Mouse (Mus musculus) ovary, adult 18-20 months (tissue): ENCODE data around the gene Wdr25.

Experiments
- DNase-seq: peaks from one replicate; pipeline ENCODE4 v3.0.0; 2022; ENCODE audit warnings: low spot score, mixed read lengths

Wdr25 gene

DNA sequence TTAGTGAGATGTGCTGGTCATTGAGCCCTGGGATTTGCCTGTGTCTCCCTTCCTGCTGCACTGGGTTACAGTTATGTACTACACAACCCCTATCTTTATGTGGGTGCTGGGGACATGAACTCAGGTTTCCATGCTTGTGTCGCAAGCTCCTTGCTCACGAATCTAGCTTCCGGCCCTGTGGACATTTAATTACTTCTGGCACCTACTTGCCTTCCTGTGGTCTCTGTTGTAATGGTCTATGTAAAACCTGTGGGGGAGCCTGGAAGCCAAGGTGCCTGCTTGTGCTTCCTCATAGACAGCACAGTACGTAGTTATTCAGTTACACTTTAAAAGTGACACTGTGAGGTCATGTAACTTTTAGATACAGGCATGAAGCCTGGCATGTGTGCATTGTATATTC lies 44.1 kb downstream of the Wdr25 start:
- DNase-seq = no peak

DNA sequence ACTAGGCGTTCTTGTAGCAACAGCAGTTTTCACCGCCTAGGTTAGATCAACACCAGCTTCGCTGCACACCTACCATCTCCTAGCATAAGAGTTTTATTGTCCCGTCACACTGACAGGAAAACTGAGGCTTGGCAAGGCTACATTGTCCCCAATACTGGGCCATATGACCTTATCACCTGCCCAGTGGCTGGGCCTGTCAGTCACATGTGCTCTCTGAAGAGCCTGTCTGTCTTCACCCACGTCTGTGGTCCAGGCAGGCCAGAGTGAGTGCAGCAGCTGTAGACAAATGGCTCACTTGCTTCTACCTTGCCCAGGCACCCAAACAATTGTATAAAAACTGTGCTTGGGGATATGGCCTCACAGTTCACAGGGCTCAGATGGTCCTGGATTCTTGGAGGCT lies 45.4 kb downstream of the Wdr25 start:
- DNase-seq = no peak

DNA sequence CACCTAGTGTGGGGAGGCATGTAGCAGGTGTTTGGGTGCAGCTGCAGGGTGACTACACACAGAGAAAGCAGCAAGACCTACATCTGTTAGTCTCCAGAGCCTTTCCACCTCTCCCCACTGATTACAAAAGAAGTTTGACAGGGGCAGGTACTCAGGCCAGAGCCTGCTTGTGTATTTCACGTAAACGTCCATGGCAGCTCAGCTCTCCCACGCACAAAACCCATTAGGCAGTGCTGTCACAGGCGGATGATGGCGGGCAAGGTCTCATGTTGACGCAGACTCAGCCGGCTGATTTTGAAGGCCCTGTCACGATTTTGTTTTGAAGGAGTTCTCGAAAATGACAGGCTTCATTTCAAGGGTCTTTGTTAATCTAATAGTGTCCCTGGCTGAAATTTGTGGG lies 45.9 kb downstream of the Wdr25 start:
- DNase-seq = no peak

DNA sequence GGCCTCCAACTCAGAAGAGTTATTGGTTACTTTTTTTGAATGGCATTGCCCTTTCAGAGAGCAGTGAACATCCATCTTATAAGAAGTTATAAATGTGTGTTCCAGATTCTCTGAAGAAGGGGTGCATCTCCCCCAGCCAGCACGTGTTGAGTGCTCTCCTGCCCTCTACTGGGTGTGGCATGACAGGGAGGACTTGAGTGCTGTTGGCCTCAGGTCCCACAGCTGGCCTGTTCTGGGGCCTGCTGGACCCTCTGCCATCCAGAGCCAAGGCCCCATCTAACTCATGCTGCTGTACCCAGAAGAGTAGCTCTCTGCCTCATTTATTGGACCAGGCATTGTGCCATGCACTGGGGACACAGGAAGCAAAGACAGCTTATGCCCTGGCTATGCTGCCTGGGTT lies 46.8 kb downstream of the Wdr25 start:
- no peak for DNase-seq

DNA sequence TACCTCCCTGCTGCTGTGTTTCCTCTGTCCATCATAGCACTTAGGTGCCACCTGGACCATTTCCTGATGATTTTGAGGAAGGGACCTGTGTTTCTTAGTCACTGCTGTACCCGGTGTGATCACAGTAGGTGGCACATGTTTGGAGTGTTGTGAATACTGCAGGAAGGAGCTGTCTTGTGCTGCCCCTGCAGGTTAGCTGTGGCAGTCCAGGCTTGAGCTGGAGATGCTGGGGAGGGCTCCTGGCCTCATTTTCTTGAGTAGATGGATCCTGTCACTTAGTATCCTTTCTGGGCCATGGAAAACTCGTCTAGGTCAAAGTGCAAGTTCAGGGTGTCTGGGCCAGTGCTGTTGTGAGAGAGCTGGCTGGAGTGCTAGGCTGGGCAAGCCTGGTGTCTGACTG lies 47.9 kb downstream of the Wdr25 start:
- DNase-seq = no peak

DNA sequence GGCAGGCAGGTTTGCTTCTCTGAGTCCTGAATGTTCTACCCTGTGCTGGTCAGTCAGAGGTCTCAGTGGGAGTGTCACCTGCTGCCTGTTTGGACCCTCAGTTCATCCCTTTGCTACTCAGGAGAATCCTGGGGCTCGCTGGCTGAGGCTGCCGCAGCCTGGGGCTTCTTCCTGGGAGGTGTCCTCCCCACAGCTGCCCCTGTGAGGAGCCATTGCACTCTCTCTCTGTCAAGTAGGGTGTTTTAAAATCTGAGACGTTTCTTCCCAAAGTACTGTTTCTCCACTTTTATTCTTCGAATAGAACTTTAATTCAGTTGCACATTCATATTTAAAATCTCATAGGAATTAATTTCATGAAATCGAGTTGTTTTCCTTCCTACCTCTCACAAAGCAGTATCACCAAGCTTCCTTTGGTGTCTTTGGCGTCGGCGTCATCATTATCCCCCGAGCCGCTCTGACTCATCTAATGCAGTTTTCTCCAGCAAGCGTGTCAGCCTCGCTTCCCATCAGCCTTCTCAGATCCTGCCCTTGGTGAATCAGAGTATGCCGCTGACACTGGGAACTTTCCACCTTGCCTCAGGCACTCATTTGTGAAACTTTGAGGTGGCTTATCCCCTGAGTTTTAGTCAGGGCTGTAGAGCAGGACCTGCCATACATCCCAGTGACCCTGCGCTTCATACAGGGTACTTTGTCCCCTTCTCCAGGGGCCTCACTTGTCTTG lies 48.9 kb downstream of the Wdr25 start:
- DNase-seq = no peak

DNA sequence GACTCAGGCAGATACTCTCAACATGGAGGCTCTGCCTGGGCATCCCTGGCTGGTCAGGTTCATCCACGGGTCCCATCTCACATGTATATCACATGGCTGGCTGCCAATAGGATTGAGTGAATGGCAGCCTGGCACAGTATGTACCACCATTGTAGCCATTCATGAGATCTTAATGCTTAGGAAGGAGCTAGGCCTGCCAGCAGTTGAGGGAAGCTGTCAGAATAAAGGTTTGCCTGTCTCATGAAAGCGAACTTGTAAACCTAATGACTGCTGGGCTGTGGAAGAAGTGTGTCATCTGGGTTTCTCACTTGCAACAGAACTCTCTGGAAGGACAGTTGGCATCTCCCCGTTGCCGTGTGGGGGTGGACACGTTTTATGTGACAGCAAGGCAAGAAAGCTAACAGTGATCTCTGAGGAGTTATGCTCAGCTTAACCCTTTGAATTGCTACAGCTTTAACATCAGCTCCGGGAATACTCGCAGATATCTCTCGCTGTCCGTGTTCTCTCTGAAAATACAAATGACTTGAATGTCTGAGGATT lies 59.6 kb downstream of the Wdr25 start:
- DNase-seq = no peak

DNA sequence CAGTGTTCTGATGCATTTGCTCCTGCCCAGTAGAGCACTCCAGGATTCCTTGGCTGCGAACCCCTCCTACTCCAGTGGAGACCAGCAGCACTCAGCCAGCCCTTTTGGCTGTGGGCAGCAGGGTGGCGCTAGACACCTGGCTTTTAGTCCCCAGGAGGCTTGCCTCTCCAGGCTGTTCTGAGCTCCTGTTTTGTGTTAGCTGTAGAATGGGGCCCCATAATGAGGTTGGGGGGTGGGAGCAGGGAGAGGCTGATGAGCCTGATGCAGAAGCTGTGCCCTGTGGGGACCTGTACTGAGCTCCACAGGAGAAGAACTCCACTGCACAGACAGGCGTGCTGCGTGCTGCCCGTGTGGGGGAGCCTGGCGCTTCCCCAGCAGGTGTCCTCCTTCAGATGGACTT lies 60.4 kb downstream of the Wdr25 start:
- DNase-seq = no peak

DNA sequence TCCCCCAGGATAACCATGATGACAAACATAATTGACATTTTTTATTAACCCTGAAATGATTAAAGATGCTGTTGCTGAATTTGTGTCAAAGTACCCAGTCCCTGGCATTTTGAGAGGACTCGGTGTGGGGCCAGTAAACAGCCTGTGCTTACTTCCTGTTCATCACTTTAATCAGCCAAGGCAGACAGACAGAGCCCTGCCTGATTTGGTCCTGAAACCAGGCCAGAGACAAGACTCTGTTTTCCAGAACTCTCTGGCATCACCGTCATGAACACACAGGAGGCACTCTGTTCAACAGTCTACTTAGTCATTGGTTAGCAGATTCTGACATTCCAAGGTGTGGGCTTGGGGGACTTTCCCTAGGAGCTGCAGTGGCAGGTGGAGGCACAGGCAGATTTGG lies 61.0 kb downstream of the Wdr25 start:
- DNase-seq = no peak

DNA sequence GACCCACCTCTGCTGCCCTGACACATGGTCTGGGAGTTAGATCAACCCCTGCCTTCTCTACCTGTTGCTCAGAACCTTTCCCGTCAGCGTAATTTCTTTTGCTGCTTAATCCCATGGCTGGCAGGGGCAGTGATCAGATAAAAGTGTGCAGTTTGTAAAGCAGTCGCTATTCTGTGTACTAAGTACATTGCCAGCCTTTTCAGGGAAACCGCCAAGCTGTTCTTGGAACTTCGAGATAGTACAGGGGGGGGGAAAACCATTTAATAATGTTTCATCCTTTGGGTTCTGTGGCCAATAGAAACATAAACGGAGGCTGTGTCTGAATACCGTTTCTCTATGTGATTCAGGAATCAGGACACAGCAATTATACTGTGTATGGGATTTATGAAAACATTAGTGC lies 65.1 kb downstream of the Wdr25 start:
- DNase-seq = no peak

DNA sequence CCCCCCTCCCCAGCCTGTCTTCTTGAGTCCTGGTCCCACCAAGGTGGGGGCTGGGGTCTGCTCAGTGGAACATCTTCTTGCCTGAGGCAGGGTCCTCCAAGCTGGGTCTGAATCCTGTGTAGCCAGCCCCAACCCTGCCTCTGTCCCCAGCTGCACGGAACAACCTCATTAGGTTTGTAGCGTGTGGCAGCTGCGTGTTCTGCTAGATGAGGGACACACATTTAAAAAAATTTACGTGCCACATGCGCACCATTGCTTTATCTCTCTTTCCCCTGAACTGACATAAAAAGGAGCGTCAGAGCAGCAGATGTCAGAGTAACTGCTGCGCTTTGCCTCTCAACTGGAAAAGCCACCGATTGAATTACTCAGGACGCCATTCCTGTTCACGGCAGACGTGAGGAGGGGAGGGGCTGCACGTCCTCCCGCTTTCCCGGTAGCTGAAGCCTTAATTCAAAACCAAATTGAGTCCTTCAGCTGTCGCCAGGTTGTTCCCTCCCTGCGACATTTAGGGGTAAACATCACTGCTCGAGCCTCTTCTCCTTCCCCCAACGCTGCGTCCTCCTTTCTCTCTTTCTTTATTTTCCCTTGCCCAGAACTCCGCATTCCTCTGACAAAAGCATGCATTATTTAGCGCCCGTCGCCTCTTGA lies 65.7 kb downstream of the Wdr25 start:
- no peak for DNase-seq

DNA sequence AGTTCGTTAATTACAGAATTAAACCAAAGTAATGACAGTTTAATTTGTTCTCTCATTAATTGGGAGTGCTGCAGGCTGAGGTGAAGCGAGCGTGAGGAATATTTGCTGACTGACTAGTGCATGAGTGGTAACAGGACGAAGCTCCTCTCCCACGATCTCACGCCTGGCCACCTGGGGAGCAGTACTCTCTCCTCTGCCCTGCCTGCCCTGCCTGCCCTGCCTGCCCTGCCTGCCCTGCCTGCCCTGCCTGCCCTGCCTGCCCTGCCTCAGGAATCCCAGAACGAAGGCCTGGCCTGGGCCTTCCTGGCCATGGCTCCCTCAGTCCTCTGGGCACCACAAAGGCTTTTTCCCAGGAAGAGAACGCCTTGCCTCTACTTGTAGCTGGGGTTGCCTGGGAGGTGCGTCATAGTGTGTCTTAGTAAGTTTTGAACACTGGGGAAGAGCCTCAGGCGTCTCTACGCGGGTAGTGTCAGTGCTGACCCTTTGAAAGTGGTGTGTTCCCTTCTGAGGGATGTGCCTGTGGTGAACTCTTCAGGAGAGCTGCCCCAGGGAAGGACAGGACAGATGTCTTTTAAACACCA lies 66.3 kb downstream of the Wdr25 start:
- no peak for DNase-seq

DNA sequence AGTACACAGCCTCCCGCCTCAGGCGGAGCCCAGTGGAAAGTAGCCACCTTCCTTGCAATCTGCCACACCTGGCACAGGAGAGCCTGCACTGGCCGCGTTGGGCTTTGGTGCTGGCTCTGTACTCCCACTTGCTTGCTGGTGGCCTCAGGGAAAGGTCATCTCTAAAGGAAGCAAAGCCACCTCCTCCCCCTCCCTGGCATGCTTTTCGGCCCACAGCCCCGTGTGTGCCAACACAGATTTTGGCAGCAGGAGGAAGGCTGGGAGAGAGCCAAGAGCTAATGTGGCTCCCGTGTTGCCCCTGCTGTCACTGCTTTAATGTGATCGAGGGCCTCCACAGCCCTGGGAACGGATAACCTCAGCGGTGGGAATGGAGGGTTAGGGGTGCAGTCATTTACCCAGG lies 66.8 kb downstream of the Wdr25 start:
- DNase-seq = peak; percentile 24

DNA sequence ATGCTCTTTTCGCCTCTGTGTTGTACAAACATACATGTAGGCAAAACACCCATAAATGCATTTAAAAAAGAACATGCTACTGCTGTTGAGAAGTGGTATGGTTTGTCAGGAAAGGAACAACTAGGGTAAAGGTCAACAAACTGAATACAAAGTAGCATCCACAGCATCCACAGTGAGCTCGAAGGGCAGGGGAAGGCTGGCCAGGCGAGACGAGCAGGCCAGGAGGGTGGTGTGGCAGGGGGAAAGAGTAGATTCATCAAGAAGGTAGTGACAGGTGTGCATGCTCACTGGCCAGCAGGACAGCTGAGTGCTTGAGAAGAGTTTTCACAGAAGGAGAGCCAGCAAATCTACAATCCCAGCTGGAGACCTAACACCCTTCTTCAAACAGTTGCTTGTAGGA lies 74.2 kb downstream of the Wdr25 start:
- DNase-seq = no peak

DNA sequence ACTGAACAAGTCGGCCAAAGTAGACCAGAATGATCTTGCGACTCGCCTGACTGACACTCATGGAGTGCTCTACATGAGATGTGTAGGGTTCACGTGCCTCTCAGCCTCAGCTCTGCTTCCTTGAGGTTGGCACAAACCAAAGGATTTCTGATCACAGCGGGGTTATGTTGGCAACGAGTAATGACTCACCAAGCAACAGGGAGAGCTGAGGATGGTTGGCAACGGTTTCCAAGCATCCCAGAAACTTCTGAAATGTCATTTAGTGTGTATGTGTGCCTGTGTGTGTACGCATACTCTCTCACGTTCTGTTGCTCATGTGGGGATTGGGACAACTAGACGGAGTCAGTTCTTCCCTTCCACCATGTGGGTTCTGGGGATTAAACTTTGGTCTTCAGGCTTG lies 74.6 kb downstream of the Wdr25 start:
- no peak for DNase-seq

DNA sequence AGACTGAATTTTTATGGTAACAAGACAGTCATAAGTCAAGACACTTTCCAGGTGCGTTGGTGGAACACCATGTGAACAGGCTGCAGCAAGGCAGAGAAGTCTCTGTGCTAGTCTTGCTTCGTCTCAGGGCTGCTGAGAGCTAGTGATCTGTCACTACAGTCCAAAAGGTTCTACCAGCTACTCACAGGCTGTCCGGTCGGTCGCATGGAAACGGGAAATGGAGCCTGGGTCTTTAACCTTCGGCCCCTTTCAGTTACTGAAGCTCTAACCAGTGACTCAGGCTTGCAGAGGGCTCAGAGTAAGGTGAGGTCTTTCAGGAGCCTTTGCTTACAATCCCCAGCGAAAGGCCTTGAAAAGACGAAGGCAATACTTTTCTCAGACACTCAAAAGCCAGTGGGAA lies 78.0 kb downstream of the Wdr25 start:
- no peak for DNase-seq

DNA sequence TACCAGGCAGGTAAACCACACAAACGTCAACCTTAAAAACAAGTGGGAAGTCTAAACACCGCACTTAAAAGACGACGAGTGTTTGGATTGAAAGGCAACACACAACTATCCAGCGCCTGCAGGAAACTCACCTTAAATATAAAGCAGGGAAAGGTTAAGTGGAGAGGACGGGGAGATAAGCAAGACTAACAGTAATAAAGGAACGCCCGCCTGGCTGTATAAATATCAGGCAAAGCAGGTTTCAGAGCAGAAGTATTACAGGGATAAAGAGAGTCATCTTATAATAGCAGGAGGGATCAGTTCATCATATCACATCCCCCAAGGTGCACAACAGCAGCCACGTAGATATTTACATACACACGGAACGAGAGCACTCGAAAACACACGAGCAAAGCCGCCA lies 78.8 kb downstream of the Wdr25 start:
- no peak for DNase-seq

DNA sequence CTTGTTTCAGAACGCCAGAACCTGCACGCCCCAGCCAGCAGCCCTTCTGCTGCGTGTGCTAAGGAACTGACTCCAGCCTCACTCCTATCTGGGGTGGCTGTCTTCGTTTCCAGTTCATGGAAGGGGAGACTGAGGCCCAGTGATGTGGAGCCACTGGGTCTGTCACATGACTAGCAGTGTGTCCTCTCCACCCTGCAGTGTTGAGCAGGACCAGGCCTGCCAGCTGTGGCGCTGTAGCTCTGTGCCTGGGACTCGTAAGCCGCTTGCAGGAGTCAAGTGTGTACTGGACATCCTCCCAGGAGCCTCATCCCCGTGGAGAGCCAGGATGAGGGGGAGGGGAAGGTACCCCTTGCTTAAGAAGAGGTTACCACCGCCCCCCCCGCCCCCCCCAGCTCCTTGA lies 86.5 kb downstream of the Wdr25 start:
- no peak for DNase-seq

DNA sequence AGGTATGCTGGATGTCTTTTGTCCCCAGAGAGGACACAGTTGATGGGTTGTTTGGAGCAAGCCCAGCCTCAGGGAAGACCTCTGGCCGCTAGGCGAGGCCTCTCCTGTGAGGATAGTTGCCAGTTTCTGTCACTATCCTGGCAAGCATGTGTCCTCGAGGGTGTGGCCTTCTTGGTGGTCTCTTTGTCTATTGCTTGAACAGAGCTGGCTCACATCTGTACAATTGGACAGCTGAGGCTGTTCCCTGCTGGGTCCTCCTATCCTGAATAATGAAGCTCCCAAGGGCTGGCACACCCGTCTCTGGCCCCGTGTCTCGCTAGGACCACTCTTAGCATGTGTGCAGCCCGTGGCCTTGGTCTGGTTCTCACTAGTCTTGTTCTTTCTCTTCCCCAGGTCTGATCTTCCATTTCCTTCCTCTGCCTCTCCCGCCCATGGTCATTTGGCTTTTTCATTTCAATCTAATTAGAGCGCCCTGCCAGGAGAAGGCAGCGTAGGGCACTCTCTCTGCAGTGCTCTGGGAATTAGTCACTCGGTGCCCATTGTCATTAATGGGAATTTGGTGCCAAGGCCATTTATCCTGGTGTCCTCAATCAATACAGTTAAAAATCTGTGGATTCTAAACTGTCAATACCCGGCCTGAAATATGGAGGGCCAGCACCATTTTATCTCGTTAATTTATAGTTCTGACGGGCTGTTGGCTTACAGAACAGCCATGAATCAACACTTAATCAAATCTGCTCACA lies 88.7 kb downstream of the Wdr25 start:
- no peak for DNase-seq

DNA sequence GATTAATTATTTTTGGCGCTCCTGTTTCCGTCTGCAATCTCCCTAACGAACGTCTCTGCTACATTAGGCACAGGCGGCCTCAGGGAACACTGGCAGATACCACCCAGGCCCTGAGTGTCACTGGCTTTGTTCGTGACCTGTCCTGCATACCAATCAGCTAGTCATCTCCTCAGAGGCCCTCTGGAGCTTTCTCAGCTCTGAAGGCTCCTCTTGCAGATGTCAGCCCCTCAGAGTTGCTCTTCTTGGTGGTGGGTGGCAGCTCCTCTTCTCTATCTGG lies 89.2 kb downstream of the Wdr25 start:
- no peak for DNase-seq

DNA sequence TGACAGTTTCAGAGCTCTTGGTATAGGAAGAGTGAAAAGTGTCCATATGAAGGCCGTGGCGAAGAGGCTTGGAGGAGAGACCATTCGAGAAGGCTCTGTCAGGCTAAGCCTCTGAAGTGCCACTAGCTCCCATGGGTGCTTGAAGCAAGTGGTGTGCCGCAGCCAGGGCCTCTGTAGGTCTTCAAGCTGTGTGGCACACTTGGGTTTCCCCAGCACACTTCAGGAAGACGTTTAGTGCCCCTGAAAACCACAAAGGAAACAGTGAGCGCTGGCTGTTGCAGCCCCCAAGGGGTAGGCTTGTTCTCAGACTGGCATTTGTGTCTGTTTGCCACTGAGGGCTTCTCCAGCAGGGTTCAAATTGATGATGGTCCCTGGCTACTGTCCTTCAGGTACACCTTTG lies 90.1 kb downstream of the Wdr25 start:
- DNase-seq = no peak

DNA sequence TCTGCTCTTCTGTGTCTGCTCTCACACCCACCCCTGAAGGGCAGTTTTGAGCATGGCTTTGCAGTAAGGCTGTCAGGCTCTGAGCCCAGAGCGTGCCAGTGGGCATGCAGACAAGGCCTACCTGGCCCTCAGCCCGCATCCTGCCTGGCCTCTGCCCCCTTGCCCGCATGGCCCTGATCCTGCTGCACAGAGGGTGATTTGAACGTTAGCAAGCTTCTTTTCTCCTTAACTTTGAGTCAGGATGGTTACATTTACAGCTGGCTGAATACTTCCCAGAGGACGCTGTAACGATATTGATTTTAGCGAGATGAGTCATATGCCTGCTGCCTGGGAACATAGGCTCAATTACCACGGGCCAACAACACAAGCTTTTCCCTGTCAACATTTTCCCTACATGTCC lies 91.0 kb downstream of the Wdr25 start:
- no peak for DNase-seq

DNA sequence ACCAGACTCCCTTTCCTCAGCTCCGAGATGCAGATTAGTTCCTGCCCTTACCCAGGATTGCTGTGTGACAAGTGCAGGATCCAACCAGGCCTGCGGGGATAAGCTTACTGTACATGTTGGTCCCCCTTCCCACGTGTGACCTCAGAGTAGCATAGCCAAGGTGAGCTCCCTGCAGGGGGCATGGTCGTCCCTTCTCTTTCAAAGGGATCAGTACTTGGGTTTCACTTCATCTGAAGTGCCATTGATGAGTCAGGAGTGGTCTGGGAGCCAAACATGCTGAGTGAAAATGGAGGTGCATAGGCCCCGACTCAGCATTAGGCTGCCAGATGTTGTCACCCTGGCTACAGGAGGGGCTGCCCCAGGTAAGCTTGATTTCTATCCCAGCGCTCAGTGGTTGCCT lies 91.6 kb downstream of the Wdr25 start:
- DNase-seq = no peak
